Mouse (Mus musculus) heart, embryonic 13.5 days (tissue): Measurements from ENCODE around the gene Camkv. TPM values are rescaled to one million over a fixed set of nuclear protein-coding genes. Genes with fewer than 3 reads are reported as not detected.

Source experiments
- polyA plus RNA-seq: library from polyadenylated mRNA; unstranded; fragments of >200 nt; fragmentation: Nextera tagmentation; extraction: Ambion mirVana; gene quantifications from 2 replicates; pipeline ENCODE4 v1.2.1, GENCODE M21; 2015

Gene Camkv
- polyA plus RNA-seq, 1 experiment from 2014 or later = 0.63 TPM

Other genes starting within 250 kb of the Camkv start
- gene Sema3f, start 225.2 kb upstream of the Camkv start, polyA plus RNA-seq = 4.5 and 6.3 TPM in 2 replicates
- gene Rbm5, start 164.7 kb upstream of the Camkv start, polyA plus RNA-seq = 121 and 125 TPM in 2 replicates
- gene Rbm6, start 62.4 kb upstream of the Camkv start, polyA plus RNA-seq = 46.5 and 48.4 TPM in 2 replicates
- gene Mon1a, start 47.5 kb upstream of the Camkv start, polyA plus RNA-seq = 8.1 and 9.1 TPM in 2 replicates
- gene Mst1r, start 28.8 kb upstream of the Camkv start, polyA plus RNA-seq = 2.7 and 4.1 TPM in 2 replicates
- gene Actl11, start 7.2 kb upstream of the Camkv start, polyA plus RNA-seq = not detected in 2 replicates
- 11.9 and 12.4 TPM in 2 replicates for gene Traip, start 14.5 kb downstream of the Camkv start, polyA plus RNA-seq
- gene Uba7, start 39.8 kb downstream of the Camkv start, polyA plus RNA-seq = 31.7 and 35.0 TPM in 2 replicates
- 3.8 and 4.6 TPM in 2 replicates for gene Gm20661, start 47.4 kb downstream of the Camkv start, polyA plus RNA-seq
- gene Inka1, start 50.2 kb downstream of the Camkv start, polyA plus RNA-seq = 50.6 and 52.7 TPM in 2 replicates
- gene Cdhr4, start 56.8 kb downstream of the Camkv start, polyA plus RNA-seq = 7.6 and 7.7 TPM in 2 replicates
- 0.71 TPM in 1 of 2 replicates, not detected in the other for gene Gm20662, start 60.7 kb downstream of the Camkv start, polyA plus RNA-seq
- gene Ip6k1, start 66.8 kb downstream of the Camkv start, polyA plus RNA-seq = 37.0 and 40.7 TPM in 2 replicates
- gene Gmppb, start 113.6 kb downstream of the Camkv start, polyA plus RNA-seq = 21.4 and 23.3 TPM in 2 replicates
- 1.9 and 2.3 TPM in 2 replicates for gene Amigo3, start 117.5 kb downstream of the Camkv start, polyA plus RNA-seq
- 0.20 and 0.59 TPM in 2 replicates for gene Mst1, start 144.8 kb downstream of the Camkv start, polyA plus RNA-seq
- gene Rnf123, start 147.7 kb downstream of the Camkv start, polyA plus RNA-seq = 29.4 and 30.9 TPM in 2 replicates
- 51.3 and 62.5 TPM in 2 replicates for gene Apeh, start 158.9 kb downstream of the Camkv start, polyA plus RNA-seq